Mouse (Mus musculus): ENCODE results near the gene Ush1g. TPM values are rescaled to one million over a fixed set of nuclear protein-coding genes. Genes with fewer than 3 reads are reported as not detected.

The Ush1g gene
- polyA plus RNA-seq, 1 experiment from 2014 or later = 0.09 TPM

DNA sequence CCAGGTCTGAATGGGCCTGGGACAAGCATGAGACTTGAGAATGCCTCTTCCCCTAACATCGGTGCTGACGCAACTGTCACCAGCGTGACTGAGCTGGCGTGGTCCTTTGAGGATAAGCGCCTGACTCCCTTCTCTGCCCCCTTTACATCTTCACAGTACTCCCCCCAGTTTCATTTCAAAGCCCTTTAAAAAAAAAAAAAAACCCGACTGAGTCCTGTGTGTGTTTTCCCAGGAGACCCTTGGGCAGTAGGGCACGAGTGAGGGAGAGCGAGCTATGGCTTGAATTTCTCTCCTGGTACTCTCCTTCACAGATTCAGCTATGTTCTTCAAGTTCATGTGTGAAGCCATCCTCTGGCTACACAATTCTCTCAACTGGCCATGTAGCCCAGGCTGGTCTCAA is 23.7 kb downstream of the Ush1g start:
- Histone ChIP-seq H3K4me1 (peaks cover 18% of the 10 kb centered on the region), H3K4me2 (peak overlapping the region; percentile 76), H3K27me3 (replicated peaks) (peaks cover 16% of the 10 kb centered on the region; the same call in 1 of the 2 replicates), H3K36me3 (no peaks in the 10 kb centered on the region), H3K4me3 (replicated peaks) (no peak overlapping the region), H3K9ac (replicated peaks) (no peak overlapping the region), H3K27ac (replicated peaks) (no peak overlapping the region), H3K9me3 (replicated peaks) (no peaks in the 10 kb centered on the region)
- WGBS = 76% methylated on average over 8 of the region's 8 CpGs
- ATAC-seq (ENCODE audit: low FRiP score) = no peak

DNA sequence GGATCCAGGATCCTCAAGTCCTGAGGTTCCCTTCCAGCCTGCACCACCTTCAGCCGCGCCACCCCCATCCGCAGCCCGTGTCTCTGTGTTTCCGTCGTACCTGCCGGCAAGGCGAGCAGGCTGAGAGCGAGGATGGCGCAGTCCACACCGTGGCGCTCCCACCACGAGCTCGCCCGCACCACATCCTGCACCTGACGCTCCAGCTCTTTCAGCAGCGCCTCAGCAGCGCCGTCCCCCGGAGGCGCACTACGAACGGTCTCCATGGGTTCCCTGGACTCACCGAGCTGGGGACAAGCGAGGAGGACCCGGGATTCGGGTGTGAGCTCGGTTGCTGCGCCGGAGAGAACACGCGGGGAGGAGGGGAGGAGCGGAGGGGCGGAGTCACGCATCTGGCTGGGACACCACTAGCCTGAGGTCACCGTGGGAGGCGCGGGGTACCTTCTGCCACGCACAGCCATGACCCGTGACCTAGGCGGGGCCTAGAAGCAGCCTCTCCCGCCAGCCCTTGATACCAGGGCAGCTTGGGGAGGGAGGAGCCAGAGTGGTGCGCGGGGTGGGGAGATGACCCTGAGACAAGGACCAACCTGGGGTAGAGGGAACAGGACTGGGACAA is 24.5 kb downstream of the Ush1g start, which contains the start of gene Fads6:
Fads6 (minus strand) TSS at position 450 of the 613 bp plus-strand sequence.
- Histone ChIP-seq H3K27me3 (replicated peaks) (peaks cover 16% of the 10 kb centered on the region; the same call in 1 of the 2 replicates), H3K9me3 (replicated peaks) (no peaks in the 10 kb centered on the region), H3K27ac (replicated peaks) (peak within 1 kb of the TSS; percentile 72), H3K4me2 (peak within 1 kb of the TSS; percentile 76), H3K36me3 (no peaks in the 10 kb centered on the region), H3K4me3 (replicated peaks) (peak within 1 kb of the TSS; percentile 54), H3K9ac (replicated peaks) (peak within 1 kb of the TSS; percentile 60), H3K4me1 (peaks cover 18% of the 10 kb centered on the region)
- WGBS = under 1% methylated on average over 42 of the region's 44 CpGs
- peak; percentile 89 for ATAC-seq (ENCODE audit: low FRiP score)

GRCm38 (mm10) chr11:115296471-115297210 is 25.2 kb downstream of the Ush1g start:
- H3K4me3 ChIP-seq (replicated peaks) = peak overlapping the region; percentile 54
- no peaks in the 10 kb centered on the region for H3K36me3 ChIP-seq
- ATAC-seq (ENCODE audit: low FRiP score) = peak; percentile 19; the same call in 1 of the 2 replicates
- H3K9me3 ChIP-seq (replicated peaks) = no peaks in the 10 kb centered on the region
- peak overlapping the region; percentile 76 for H3K4me2 ChIP-seq
- WGBS = 53% methylated on average over 21 of the region's 21 CpGs
- peak overlapping the region; percentile 60 for H3K9ac ChIP-seq (replicated peaks)
- H3K4me1 ChIP-seq = peaks cover 18% of the 10 kb centered on the region
- peak overlapping the region; percentile 72; the same call in 1 of the 2 replicates for H3K27ac ChIP-seq (replicated peaks)
- peaks cover 16% of the 10 kb centered on the region; the same call in 1 of the 2 replicates for H3K27me3 ChIP-seq (replicated peaks)

- Histone ChIP-seq H3K4me1 (peaks cover 19% of the 10 kb centered on the region), H3K27ac (replicated peaks) (no peak overlapping the region), H3K4me2 (no peak overlapping the region; the same call in 1 of the 2 replicates), H3K27me3 (replicated peaks) (peaks cover 16% of the 10 kb centered on the region; the same call in 1 of the 2 replicates), H3K9ac (replicated peaks) (no peak overlapping the region), H3K36me3 (no peaks in the 10 kb centered on the region), H3K9me3 (replicated peaks) (no peaks in the 10 kb centered on the region), H3K4me3 (replicated peaks) (0 out of 2 replicates have a peak overlapping the region, but pooled peaks have one; percentile 54)
- no peak for ATAC-seq (ENCODE audit: low FRiP score)
- WGBS = 90% methylated on average over 11 of the region's 11 CpGs
These were observed 25.9 kb downstream of the Ush1g start for GRCm38 (mm10) chr11:115295939-115296338.

- Histone ChIP-seq H3K36me3 (no peaks in the 10 kb centered on the region), H3K4me3 (replicated peaks) (no peak overlapping the region), H3K9ac (replicated peaks) (no peak overlapping the region), H3K4me2 (no peak overlapping the region), H3K27me3 (replicated peaks) (peaks cover 11% of the 10 kb centered on the region; the same call in 1 of the 2 replicates), H3K9me3 (replicated peaks) (no peaks in the 10 kb centered on the region), H3K4me1 (peaks cover 20% of the 10 kb centered on the region), H3K27ac (replicated peaks) (no peak overlapping the region)
- no peak for ATAC-seq (ENCODE audit: low FRiP score)
- 73% methylated on average over 14 of the region's 14 CpGs for WGBS
These were observed 29.0 kb downstream of the Ush1g start for GRCm38 (mm10) chr11:115292631-115293375.

- 83% methylated on average over 10 of the region's 10 CpGs for WGBS
- Histone ChIP-seq H3K36me3 (no peaks in the 10 kb centered on the region), H3K4me2 (no peak overlapping the region), H3K4me3 (replicated peaks) (no peak overlapping the region), H3K9me3 (replicated peaks) (no peaks in the 10 kb centered on the region), H3K4me1 (peaks cover 7% of the 10 kb centered on the region), H3K27me3 (replicated peaks) (peaks cover 10% of the 10 kb centered on the region; the same call in 1 of the 2 replicates), H3K9ac (replicated peaks) (no peak overlapping the region), H3K27ac (replicated peaks) (no peak overlapping the region)
- no peak for ATAC-seq (ENCODE audit: low FRiP score)
These were observed 30.3 kb downstream of the Ush1g start for GRCm38 (mm10) chr11:115291503-115291902.

GRCm38 (mm10) chr11:115290919-115291318 is 30.9 kb downstream of the Ush1g start:
- 0 out of 2 replicates have a peak, but pooled peaks cover 5% of the 10 kb centered on the region for H3K27me3 ChIP-seq (replicated peaks)
- H3K4me1 ChIP-seq = peaks cover 4% of the 10 kb centered on the region; the same call in 1 of the 2 replicates
- H3K9me3 ChIP-seq (replicated peaks) = no peaks in the 10 kb centered on the region
- no peak overlapping the region for H3K9ac ChIP-seq (replicated peaks)
- no peaks in the 10 kb centered on the region for H3K36me3 ChIP-seq
- H3K27ac ChIP-seq (replicated peaks) = no peak overlapping the region
- no peak for ATAC-seq (ENCODE audit: low FRiP score)
- H3K4me2 ChIP-seq = no peak overlapping the region
- H3K4me3 ChIP-seq (replicated peaks) = no peak overlapping the region
- 74% methylated on average over 6 of the region's 6 CpGs for WGBS

DNA sequence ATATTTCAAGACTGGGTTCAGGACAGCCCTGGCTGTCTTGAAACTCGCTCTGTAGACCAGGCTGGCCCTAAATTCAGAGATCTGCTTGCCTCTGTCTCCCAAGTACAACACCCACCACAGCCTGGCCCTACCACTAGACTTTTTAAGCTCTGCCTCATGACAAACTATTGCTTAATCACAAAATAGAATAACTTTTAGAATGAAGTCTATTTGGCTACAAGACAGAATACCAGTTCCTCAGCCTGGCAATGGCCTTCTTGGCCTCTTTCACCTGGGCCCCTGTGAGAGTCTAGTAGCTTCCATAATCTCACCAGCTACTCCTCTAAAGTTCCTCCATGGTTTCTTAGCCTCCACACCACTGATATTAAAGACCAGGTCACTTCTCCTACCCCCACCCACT is 31.5 kb downstream of the Ush1g start:
- 100% methylated on average over 1 of the region's 1 CpGs for WGBS
- no peak overlapping the region for H3K4me2 ChIP-seq
- ATAC-seq (ENCODE audit: low FRiP score) = no peak

GRCm38 (mm10) chr11:115289885-115290284 is 32.0 kb downstream of the Ush1g start:
- WGBS = 85% methylated on average over 8 of the region's 8 CpGs
- peaks cover 4% of the 10 kb centered on the region; the same call in 1 of the 2 replicates for H3K4me1 ChIP-seq
- ATAC-seq (ENCODE audit: low FRiP score) = no peak

More for the DNA sequence above, 31.5 kb downstream of the Ush1g start:
- H3K9ac ChIP-seq (replicated peaks) = no peak overlapping the region
- H3K27ac ChIP-seq (replicated peaks) = no peak overlapping the region
- H3K36me3 ChIP-seq = no peaks in the 10 kb centered on the region
- no peaks in the 10 kb centered on the region for H3K27me3 ChIP-seq (replicated peaks)
- H3K4me1 ChIP-seq = peaks cover 4% of the 10 kb centered on the region; the same call in 1 of the 2 replicates
- H3K4me3 ChIP-seq (replicated peaks) = no peak overlapping the region
- no peaks in the 10 kb centered on the region for H3K9me3 ChIP-seq (replicated peaks)

DNA sequence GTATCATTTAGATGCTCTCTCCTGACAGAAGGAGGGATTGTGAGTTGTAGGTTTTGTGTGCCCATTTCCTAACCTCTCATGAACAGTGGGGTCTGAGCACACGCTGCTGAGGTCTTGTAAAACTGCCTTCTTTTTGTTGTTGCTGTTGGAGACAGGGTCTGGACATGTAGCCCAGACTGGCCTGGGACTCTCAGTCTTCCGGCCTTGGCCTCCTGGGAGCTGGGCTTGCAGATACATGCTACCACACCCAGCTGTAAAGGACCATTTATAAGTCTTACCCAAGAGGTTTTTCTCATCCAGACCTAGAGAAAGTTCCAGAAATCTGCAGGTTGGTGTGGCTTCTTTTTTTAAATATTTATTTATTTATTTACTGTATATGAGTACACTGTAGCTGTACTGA is 33.5 kb downstream of the Ush1g start:
- Histone ChIP-seq H3K27ac (replicated peaks) (no peak overlapping the region), H3K4me3 (replicated peaks) (no peak overlapping the region), H3K27me3 (replicated peaks) (no peaks in the 10 kb centered on the region), H3K4me1 (peaks cover 4% of the 10 kb centered on the region; the same call in 1 of the 2 replicates), H3K9ac (replicated peaks) (no peak overlapping the region), H3K4me2 (no peak overlapping the region), H3K9me3 (replicated peaks) (no peaks in the 10 kb centered on the region), H3K36me3 (no peaks in the 10 kb centered on the region)
- 94% methylated on average over 2 of the region's 2 CpGs for WGBS
- no peak for ATAC-seq (ENCODE audit: low FRiP score)

More at GRCm38 (mm10) chr11:115289885-115290284, 32.0 kb downstream of the Ush1g start:
- no peak overlapping the region for H3K4me2 ChIP-seq
- no peaks in the 10 kb centered on the region for H3K27me3 ChIP-seq (replicated peaks)
- H3K9ac ChIP-seq (replicated peaks) = no peak overlapping the region
- no peaks in the 10 kb centered on the region for H3K9me3 ChIP-seq (replicated peaks)
- H3K27ac ChIP-seq (replicated peaks) = no peak overlapping the region
- no peak overlapping the region for H3K4me3 ChIP-seq (replicated peaks)
- no peaks in the 10 kb centered on the region for H3K36me3 ChIP-seq

GRCm38 (mm10) chr11:115287386-115287785 is 34.5 kb downstream of the Ush1g start:
- Histone ChIP-seq H3K27me3 (replicated peaks) (no peaks in the 10 kb centered on the region), H3K9me3 (replicated peaks) (no peaks in the 10 kb centered on the region), H3K4me1 (peaks cover 8% of the 10 kb centered on the region; the same call in 1 of the 2 replicates), H3K4me2 (no peak overlapping the region), H3K27ac (replicated peaks) (no peak overlapping the region), H3K9ac (replicated peaks) (no peak overlapping the region), H3K4me3 (replicated peaks) (no peak overlapping the region), H3K36me3 (no peaks in the 10 kb centered on the region)
- ATAC-seq (ENCODE audit: low FRiP score) = no peak
- WGBS = 85% methylated on average over 5 of the region's 5 CpGs

Data from neural tube, embryonic 15.5 days (tissue).